Mouse (Mus musculus): Measurements from ENCODE around the gene Ceacam16.

Ceacam16 gene

GRCm38 (mm10) chr7:19843561-19843960 lies 17.5 kb downstream of the Ceacam16 start:
- in situ Hi-C loops (cut with MboI, MseI) = loop anchor here (5.0 kb wide), 1 partner anchor 41 kb away; no protein-coding TSS in a partner anchor

- in situ Hi-C loops (cut with MboI, MseI) = loop anchor here (5.0 kb wide), 1 partner anchor 41 kb away; no protein-coding TSS in a partner anchor
These were observed 18.1 kb downstream of the Ceacam16 start for GRCm38 (mm10) chr7:19842885-19843504.

- in situ Hi-C loops (cut with MboI, MseI) = loop anchor here (5.0 kb wide), 1 partner anchor 40 kb away; no protein-coding TSS in a partner anchor
These were observed 19.2 kb downstream of the Ceacam16 start for GRCm38 (mm10) chr7:19841686-19842413.

DNA sequence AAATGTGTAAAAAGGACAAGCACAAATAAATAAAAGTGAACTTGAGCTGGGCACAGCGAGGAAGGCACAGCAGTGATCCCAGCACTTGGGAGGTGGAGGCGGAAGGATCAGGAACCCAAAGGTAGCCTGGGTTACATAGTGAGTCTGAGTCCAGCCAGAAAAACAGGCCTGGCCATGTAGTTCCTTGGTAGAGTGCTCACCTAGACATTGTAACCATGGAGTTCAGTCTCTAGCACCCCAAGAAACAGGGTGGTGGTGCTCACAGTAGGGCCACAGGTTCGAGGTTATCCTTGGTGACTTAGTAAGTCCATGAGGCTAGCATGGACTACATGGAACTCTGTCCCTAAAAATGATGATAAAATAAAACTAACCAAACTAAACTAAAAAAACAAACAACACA lies 20.2 kb downstream of the Ceacam16 start:
- in situ Hi-C loops (cut with MboI, MseI) = loop anchor here (5.0 kb wide), 1 partner anchor 39 kb away; no protein-coding TSS in a partner anchor

GRCm38 (mm10) chr7:19840371-19840770 lies 20.7 kb downstream of the Ceacam16 start:
- in situ Hi-C loops (cut with MboI, MseI) = loop anchor here (5.0 kb wide), 1 partner anchor 38 kb away; no protein-coding TSS in a partner anchor

DNA sequence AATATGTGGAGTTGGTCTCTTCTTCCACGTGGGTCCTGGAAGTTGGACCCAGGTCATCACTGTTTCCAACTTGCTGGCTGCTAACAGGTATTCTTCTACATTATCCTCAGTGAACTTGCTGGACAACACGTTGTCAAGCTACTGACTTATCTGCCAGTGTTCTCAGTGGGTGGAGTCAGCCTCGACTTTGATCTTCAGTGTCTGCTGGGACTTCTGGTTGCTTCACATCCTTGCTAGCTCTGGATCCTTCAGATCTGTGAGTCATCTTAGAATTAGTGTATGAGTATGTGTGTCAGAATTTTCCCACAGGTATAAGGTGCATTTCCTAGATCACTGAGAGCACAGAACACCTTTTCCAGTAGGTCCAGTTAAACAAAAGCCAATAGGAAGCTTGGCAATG lies 24.3 kb downstream of the Ceacam16 start:
- in situ Hi-C loops (cut with MboI, MseI) = no loop called here

DNA sequence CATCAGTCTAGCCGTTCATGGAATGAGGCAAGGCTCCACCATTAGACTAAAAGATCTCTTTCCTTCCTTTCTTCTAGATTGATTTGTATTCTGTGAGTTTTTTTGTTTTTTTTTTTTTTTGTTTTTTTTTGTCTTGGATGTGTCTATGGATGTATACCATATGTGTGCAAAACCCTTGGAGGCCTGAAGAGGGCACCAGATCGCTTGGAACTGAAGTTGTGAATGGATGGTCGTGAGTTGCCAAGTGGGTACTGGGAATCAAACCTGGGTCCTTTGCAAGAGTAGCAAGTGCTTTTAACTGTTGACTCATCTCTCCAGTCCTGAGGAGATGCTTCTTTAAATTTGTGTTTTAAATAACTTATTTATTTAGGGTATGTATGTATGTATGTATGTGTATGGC lies 27.0 kb downstream of the Ceacam16 start:
- in situ Hi-C loops (cut with MboI, MseI) = no loop called here

DNA sequence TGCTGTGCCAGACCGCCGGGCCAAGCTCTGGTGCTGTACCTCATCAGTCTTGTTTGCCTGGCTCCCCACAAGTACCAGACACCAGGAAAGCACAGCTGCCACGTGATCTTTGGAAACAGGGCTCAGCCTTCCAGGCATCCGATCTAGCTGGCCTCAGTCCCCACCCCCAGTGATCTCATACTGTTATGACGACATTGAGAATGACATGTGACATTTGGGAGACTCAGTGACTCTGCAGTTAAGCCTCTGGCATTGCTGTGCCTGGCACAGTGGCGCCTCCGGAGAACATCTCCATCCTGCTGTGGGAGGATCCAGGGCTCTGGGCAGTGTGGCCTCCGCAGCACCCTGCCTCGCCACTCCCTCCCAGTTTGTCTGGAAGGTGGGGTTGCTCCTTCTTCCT lies 29.3 kb downstream of the Ceacam16 start:
- in situ Hi-C loops (cut with MboI, MseI) = no loop called here

GRCm38 (mm10) chr7:19830682-19831156 lies 30.4 kb downstream of the Ceacam16 start:
- in situ Hi-C loops (cut with MboI, MseI) = no loop called here

DNA sequence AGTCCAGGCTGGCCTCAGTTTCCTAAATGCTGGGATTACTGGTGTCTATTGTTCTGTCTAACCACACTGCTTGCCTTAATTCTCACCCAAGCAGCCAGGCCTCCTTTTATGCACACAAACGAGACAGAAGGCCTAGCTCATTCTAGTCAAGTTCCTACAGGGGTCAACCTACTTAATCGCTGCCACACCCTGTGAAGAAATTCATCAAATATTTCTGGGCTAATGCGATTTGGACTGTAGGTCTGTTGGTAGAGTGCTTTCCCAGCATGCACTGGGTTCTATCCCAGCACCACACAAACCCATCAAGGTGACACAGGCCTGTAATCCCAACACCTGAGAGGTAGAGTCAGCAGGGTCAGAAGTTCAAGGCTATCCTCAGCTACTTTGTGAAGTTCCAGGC lies 31.4 kb downstream of the Ceacam16 start:
- in situ Hi-C loops (cut with MboI, MseI) = no loop called here

DNA sequence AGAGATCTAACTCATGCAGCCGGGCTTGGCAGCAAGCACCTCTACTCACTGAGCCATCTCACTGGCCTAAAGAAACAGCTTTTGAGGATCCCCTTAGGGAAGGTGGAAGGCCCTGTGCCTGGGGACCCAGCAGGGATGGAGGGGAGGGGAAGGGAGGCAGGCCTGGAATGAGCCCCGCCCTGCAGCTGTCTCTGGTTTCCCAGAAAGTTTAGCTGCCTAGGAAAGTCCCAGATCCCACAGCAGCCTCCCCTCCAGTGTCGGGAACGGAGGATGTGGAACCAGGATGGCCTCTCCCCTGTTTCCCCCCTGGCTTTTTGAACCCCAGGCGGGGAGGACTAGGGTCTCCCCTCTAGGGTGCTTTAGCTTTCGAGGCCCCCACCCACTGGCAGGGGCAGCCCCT lies 34.3 kb downstream of the Ceacam16 start:
- in situ Hi-C loops (cut with MboI, MseI) = no loop called here

DNA sequence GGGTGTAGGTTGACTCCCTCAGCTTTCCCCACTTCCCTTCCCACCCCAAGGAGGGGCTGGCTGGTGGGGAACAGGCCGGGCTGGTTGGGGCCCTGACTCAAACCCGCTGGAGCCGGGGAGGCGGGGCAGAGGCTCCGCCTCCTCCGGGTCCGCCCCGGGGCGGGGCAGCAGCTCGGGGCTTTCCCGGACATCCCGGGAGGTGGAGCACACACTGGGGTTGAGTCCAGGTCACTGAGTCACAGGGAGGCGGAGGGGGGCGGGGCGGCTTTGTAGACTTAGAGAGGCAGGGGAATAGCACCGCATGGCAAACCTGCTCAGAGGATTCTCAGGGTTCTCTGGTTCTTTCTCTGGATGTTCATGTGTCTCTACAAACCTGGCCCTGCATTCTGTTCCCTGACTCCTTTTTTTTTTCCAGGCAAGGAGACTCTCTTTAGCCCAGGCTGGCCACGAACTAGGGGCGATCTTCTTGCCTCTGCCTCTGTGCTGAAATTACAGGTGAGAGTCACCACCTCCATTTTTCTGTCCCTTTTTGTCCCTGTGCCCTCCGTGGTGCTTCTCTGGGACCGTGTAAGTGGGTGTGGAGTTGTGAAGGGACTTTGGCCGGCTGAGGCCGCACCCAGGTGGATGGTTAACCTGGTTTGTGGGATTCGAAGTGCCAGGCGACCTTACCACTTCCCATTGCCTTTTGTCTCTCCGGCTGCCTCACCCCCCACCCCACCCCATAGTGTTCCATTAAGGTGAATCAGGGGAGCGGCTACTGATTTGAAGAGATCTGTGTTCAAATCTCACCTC lies 36.7 kb downstream of the Ceacam16 start:
- in situ Hi-C loops (cut with MboI, MseI) = no loop called here

GRCm38 (mm10) chr7:19823256-19824181 lies 37.6 kb downstream of the Ceacam16 start:
- in situ Hi-C loops (cut with MboI, MseI) = no loop called here

DNA sequence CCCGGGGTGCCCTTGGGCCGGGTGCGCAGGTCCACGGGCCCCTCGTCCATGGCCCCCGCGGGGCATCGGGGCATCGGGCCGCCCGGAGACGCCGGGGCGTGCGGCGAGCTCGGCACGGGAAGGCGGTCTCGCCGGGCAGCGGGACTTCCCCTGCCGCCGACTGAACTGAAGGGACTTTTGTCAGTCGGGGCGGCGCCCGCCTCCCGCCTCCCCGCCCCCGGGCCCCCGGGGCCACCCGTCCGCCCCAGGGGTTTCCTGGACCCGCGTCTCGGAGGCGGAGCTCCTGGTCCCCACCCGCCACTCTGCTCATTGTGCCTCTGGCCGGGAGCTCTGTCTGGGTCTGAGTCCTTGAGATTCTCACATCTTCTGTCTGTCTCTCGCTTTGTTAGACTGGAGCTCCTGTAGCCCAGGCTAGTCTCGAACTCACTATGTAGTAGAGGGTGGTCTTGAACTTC lies 38.5 kb downstream of the Ceacam16 start, which contains the start of gene Bcl3:
TSS of gene Bcl3 (minus strand) at position 167 of the 455 bp plus-strand sequence.
- in situ Hi-C loops (cut with MboI, MseI) = no loop called here

GRCm38 (mm10) chr7:19822193-19822592 lies 38.9 kb downstream of the Ceacam16 start:
- in situ Hi-C loops (cut with MboI, MseI) = no loop called here

GRCm38 (mm10) chr7:19821633-19822032 lies 39.5 kb downstream of the Ceacam16 start:
- in situ Hi-C loops (cut with MboI, MseI) = no loop called here

DNA sequence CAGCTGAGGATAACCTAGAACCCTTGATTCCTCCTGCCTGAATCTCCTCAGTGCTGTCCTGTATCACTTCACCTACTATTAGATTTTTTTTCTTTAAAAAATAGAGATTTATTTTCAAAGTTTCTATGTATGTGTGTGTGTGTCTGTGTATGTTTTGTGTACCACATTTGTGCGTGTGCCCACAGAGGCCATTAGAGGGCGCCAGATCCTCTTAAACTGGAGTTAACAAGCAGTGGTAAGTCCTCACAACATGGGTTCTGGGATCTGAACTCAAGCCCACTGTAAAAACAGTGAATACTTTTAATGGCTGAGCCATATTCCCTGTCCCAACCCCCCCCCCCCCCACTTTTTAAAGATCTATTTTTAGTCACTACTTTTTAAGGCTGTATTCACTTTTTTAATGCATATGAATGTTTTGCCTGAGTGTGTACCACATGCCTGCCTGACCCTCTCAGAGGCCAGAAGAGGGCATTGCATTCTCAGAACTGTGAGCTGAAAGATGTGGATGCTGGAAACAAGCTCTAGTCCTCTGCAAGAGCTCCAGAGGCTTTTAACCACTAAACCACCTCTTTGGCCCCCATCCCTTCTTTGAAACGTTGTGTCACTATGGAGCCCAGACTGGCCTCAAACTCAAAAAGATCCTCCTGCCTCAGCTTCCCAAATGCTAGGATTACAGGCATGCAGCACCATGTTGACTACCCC lies 40.6 kb downstream of the Ceacam16 start:
- in situ Hi-C loops (cut with MboI, MseI) = no loop called here

DNA sequence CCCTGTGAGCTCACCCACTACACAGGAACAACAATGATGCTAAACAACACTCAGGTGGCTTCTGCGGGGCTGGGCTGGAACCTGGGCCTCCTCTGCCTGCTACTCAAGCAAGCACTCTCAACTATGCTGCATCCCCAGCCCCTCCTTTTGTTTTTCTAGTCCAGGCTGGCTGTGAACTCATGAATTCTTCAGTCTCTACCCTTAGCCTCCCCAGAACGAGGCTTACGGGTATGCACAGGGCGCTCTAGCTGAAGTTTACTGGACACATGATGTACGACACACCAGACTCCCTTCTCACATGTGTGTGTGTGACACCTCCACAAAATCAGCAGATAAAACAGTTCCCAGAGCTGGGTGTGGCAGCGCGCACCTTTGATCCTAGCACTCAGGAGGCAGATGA lies 42.2 kb downstream of the Ceacam16 start:
- in situ Hi-C loops (cut with MboI, MseI) = loop anchor here (10.0 kb wide), 1 partner anchor 136 kb away; the partner anchor contains the start of gene Igsf23

DNA sequence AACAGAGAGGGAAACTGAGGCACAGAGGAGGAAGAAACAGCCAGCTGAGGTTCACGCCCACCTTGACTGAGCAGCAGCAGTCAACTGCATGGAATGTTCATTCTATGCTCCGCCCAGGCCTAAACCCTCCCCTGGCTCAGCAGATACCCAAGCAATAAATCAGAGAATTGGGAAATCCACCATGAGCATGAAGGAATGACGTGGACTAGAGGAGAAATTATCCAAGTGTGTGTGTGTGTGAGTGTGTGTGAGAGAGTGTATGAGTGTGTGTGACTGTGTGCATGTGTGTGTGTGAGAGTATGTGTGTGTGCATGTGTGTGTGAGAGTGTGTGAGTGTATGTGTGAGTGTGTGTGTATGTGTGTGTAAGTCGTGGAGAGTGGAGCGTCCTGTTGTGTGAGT lies 42.7 kb downstream of the Ceacam16 start:
- in situ Hi-C loops (cut with MboI, MseI) = loop anchor here (10.0 kb wide), 1 partner anchor 136 kb away; the partner anchor contains the start of gene Igsf23
